Comparison of ENCODE assay signal across 8 mouse cellular contexts in the genomic region with DNA sequence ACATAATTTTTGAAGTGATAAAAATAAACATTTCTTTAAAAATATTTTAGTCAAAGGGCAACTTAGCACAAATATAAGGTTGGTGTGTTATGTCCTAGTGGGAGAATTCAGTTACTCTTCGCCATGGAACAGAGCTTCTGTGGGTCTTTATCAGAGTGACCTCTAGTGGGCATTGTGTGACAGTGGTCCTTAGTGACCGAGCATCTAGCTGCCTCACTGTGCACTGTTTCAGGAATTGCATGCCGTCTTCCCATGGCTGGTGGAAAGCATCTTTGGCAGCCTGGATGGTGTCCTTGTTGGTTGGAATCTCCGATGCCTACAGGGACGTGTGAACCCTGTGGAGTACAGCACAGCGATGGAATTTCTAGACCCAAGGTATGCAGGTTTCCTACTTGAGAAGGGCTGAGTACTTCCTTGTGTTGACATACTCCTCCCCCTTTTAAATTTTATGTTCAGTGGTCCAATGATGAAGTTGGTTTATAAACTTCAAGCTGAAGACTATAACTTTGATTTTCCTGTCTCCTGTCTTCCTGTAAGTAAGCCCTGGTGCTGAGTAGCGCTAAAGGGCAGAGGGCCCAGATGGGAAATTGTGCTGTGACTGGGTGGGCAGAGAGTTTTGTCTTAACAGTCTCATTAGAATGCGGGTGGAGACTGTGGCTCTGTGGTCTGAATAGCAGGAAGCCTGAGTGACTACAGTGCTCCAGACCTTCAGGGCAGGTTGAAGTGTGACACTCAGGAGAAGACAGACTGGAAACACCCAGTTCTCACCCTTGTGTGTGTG. TPM values are rescaled to one million over a fixed set of nuclear protein-coding genes. Genes with fewer than 3 reads are reported as not detected.
DNase-seq lines count a peak whose midpoint lies in the region; ATAC-seq and TF ChIP-seq lines count a peak whose summit lies in the region.
"Had no signal": no experiment of that assay in that cellular context is flagged by ENCODE, and none has a peak within 500 bp of the region (broad histone marks: within the 10 kb centered on the region; RNA-seq: fewer than 3 reads in every experiment).

No protein-coding gene starts in this region.

- H3K36me3 ChIP-seq in embryonic facial prominence, embryonic 12.5 days: peaks cover 70% of the 10 kb centered on the region

- DNase-seq in layer of hippocampus, adult 2 months (ENCODE audit: low spot score in 2 of 2): no peak
- no peak for DNase-seq in layer of hippocampus, postnatal 36 days
- peak; percentile 75 for DNase-seq in MN1 (ENCODE audit: low spot score)
- peak; percentile 53 for DNase-seq in mesoderm, embryonic 11.5 days (ENCODE audit: low read depth, low spot score)
- no peak for DNase-seq in left cerebral cortex, postnatal 36 days (ENCODE audit: low spot score in 2 of 2)
- no peak for DNase-seq in spleen, adult 18-20 months

- no peak overlapping the region for H3K4me3 ChIP-seq in layer of hippocampus, adult 2 months
- no peak overlapping the region for H3K4me3 ChIP-seq in embryonic facial prominence, embryonic 12.5 days
- H3K4me3 ChIP-seq: embryonic facial prominence, embryonic 13.5 days had no signal

- H3K9ac ChIP-seq in embryonic facial prominence, embryonic 12.5 days: no peak overlapping the region
- H3K9ac ChIP-seq: embryonic facial prominence, embryonic 13.5 days had no signal

- H3K27me3 ChIP-seq in embryonic facial prominence, embryonic 12.5 days: no peaks in the 10 kb centered on the region
- H3K27me3 ChIP-seq: embryonic facial prominence, embryonic 13.5 days had no signal

- intact Hi-C loops in left cerebral cortex, postnatal 36 days (cut with DNase I): no loop called here

- TF ChIP-seq CTCF in layer of hippocampus, adult 2 months (conservative IDR thresholded peaks at IDR 0.05): peak; percentile 78

- 69% methylated on average over 8 of the region's 8 CpGs for WGBS in embryonic facial prominence, embryonic 12.5 days

- no peaks in the 10 kb centered on the region for H3K4me1 ChIP-seq in embryonic facial prominence, embryonic 12.5 days

- H3K9me3 ChIP-seq in embryonic facial prominence, embryonic 12.5 days: no peaks in the 10 kb centered on the region
- H3K9me3 ChIP-seq: embryonic facial prominence, embryonic 13.5 days had no signal

- H3K4me2 ChIP-seq in embryonic facial prominence, embryonic 12.5 days (replicated peaks): no peak overlapping the region
- H3K4me2 ChIP-seq: embryonic facial prominence, embryonic 13.5 days had no signal

- 0 out of 2 replicates have a peak, but pooled peaks have one; percentile 47 for ATAC-seq in embryonic facial prominence, embryonic 12.5 days (ENCODE audit: insufficient number of reproducible peaks, insufficient read depth, low FRiP score, low TSS enrichment)

- no peak overlapping the region for H3K27ac ChIP-seq in layer of hippocampus, adult 2 months
- H3K27ac ChIP-seq in embryonic facial prominence, embryonic 12.5 days: no peak overlapping the region
- H3K27ac ChIP-seq: embryonic facial prominence, embryonic 13.5 days had no signal

RNA-seq across cellular contexts. Expression of a gene that starts 6.5 kb away (rescaled TPM):
- 10 to 100 TPM; 49.2 to 59.7 TPM for total RNA-seq in layer of hippocampus, adult 2 months (2021)
- 10 to 100 TPM; 48.9 to 60.5 TPM for total RNA-seq in layer of hippocampus, postnatal 36 days (2021)
- polyA plus RNA-seq in embryonic facial prominence, embryonic 12.5 days (2016; fragmentation: Nextera tagmentation; extraction: Ambion mirVana): 44.1 and 49.3 TPM in 2 replicates
- total RNA-seq in left cerebral cortex, postnatal 36 days (2021): 10 to 100 TPM; 43.6 to 80.2 TPM

RNA-seq across cellular contexts. Expression of a gene that starts 20.6 kb away (rescaled TPM):
- 10 to 100 TPM; 38.1 to 54.2 TPM for total RNA-seq in layer of hippocampus, adult 2 months (2021)
- 10 to 100 TPM; 37.3 to 37.9 TPM for total RNA-seq in layer of hippocampus, postnatal 36 days (2021)
- 7.3 and 8.9 TPM in 2 replicates for polyA plus RNA-seq in embryonic facial prominence, embryonic 12.5 days (2016; fragmentation: Nextera tagmentation; extraction: Ambion mirVana)
- total RNA-seq in left cerebral cortex, postnatal 36 days (2021): 10 to 100 TPM; 25.5 to 25.8 TPM

RNA-seq across cellular contexts. Expression of a gene that starts 42.7 kb away (rescaled TPM):
- 100 to 1,000 TPM; 102 to 105 TPM for total RNA-seq in layer of hippocampus, adult 2 months (2021)
- 100 to 1,000 TPM in 1 of 2 experiments, 10 to 100 TPM in 1; 93.8 to 104 TPM for total RNA-seq in layer of hippocampus, postnatal 36 days (2021)
- 3.7 and 3.8 TPM in 2 replicates for polyA plus RNA-seq in embryonic facial prominence, embryonic 12.5 days (2016; fragmentation: Nextera tagmentation; extraction: Ambion mirVana)
- 100 to 1,000 TPM in 1 of 2 experiments, 10 to 100 TPM in 1; 89.6 to 101 TPM for total RNA-seq in left cerebral cortex, postnatal 36 days (2021)

Comparison
In these comparisons a context has a peak if more than half of its experiments do, and no peak if none do; other contexts are left out.
1. DNase-seq: peak in MN1 (single experiment) and mesoderm, embryonic 11.5 days (single experiment); none in layer of hippocampus, adult 2 months (0 of 2), layer of hippocampus, postnatal 36 days (0 of 2), left cerebral cortex, postnatal 36 days (0 of 2) and spleen, adult 18-20 months (0 of 2).